Comparison of ENCODE assay signal across 33 mouse cellular contexts in the genomic region with DNA sequence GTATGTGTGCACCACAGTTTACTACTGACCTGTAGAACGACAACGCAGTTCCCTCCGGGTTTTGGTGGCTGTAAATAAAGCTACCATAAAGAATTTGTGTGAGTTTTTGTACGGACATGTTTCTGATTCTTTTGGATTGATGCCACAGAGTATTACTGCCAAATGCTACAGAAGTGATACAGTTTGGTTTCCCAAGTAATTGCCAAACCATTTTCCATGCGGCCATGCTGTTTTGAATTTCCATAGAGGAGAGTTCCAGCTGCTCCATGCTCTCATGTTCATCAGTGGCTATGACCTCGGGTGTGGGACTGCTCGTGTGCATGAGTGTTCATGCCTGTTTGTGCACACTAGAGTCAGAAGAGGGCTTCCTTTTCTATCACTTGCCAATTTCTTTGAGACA. TPM values are rescaled to one million over a fixed set of nuclear protein-coding genes. Genes with fewer than 3 reads are reported as not detected.
A peak's percentile ranks its signal among the peaks of the same experiment; 100 is the strongest.
DNase-seq lines count a peak whose midpoint lies in the region; ATAC-seq and TF ChIP-seq lines count a peak whose summit lies in the region.
"Had no signal": no experiment of that assay in that cellular context is flagged by ENCODE, and none has a peak within 500 bp of the region (broad histone marks: within the 10 kb centered on the region; RNA-seq: fewer than 3 reads in every experiment).

No protein-coding gene starts in this region.

- no peak overlapping the region for H3K9ac ChIP-seq in forebrain, embryonic 14.5 days (ENCODE audit: low read length)
- no peak overlapping the region for H3K9ac ChIP-seq in forebrain, embryonic 13.5 days
- no peak overlapping the region for H3K9ac ChIP-seq in lung, embryonic 14.5 days
- H3K9ac ChIP-seq in lung, postnatal 0 days (replicated peaks; ENCODE audit: low read depth), result no peak overlapping the region
- H3K9ac ChIP-seq in embryonic facial prominence, embryonic 14.5 days (ENCODE audit: low read depth, low read length), result no peak overlapping the region
- H3K9ac ChIP-seq: forebrain, embryonic 15.5 days; heart, embryonic 13.5 days; hindbrain, embryonic 12.5 days; hindbrain, embryonic 15.5 days had no signal

- no peak for ATAC-seq in forebrain, embryonic 14.5 days
- no peak for ATAC-seq in forebrain, embryonic 13.5 days
- no peak for ATAC-seq in lung, embryonic 14.5 days (ENCODE audit: insufficient read depth)
- ATAC-seq in lung, postnatal 0 days, result no peak
- ATAC-seq in embryonic facial prominence, embryonic 14.5 days (ENCODE audit: low read depth), result no peak
- ATAC-seq: activated CD4-positive, CD25-positive, alpha-beta regulatory T cell, adult 4 months; forebrain, embryonic 15.5 days; intestine, postnatal 0 days had no signal

- H3K4me2 ChIP-seq in forebrain, embryonic 14.5 days (ENCODE audit: low read length), result no peak overlapping the region
- no peak overlapping the region for H3K4me2 ChIP-seq in forebrain, embryonic 13.5 days
- no peak overlapping the region for H3K4me2 ChIP-seq in lung, embryonic 14.5 days
- H3K4me2 ChIP-seq in lung, postnatal 0 days (replicated peaks; ENCODE audit: low read depth, low read length), result no peak overlapping the region
- H3K4me2 ChIP-seq in embryonic facial prominence, embryonic 14.5 days (ENCODE audit: low read depth, low read length), result no peak overlapping the region
- H3K4me2 ChIP-seq: forebrain, embryonic 15.5 days; heart, embryonic 13.5 days; hindbrain, embryonic 12.5 days; hindbrain, embryonic 15.5 days had no signal

- H3K36me3 ChIP-seq in forebrain, embryonic 14.5 days (ENCODE audit: control insufficient read depth, insufficient read depth, low read length), result no peaks in the 10 kb centered on the region
- no peaks in the 10 kb centered on the region for H3K36me3 ChIP-seq in forebrain, embryonic 13.5 days (ENCODE audit: poor library complexity, severe bottlenecking)
- no peaks in the 10 kb centered on the region for H3K36me3 ChIP-seq in lung, embryonic 14.5 days (ENCODE audit: insufficient read depth)
- no peaks in the 10 kb centered on the region for H3K36me3 ChIP-seq in lung, postnatal 0 days (ENCODE audit: insufficient read depth, low read length)
- no peaks in the 10 kb centered on the region for H3K36me3 ChIP-seq in embryonic facial prominence, embryonic 14.5 days (ENCODE audit: control insufficient read depth, insufficient read depth, low read length)
- H3K36me3 ChIP-seq: forebrain, embryonic 10.5 days; forebrain, embryonic 15.5 days; G1E; heart, embryonic 10.5 days; heart, embryonic 13.5 days; hindbrain, embryonic 12.5 days; hindbrain, embryonic 15.5 days had no signal

- H3K4me3 ChIP-seq in forebrain, embryonic 14.5 days (ENCODE audit: low read depth, low read length), result no peak overlapping the region
- no peak overlapping the region for H3K4me3 ChIP-seq in forebrain, embryonic 13.5 days
- H3K4me3 ChIP-seq in lung, embryonic 14.5 days (ENCODE audit: low read depth, low read length), result no peak overlapping the region
- no peak overlapping the region for H3K4me3 ChIP-seq in lung, postnatal 0 days (ENCODE audit: low read depth, low read length)
- H3K4me3 ChIP-seq in embryonic facial prominence, embryonic 14.5 days (ENCODE audit: low read depth, low read length), result no peak overlapping the region
- H3K4me3 ChIP-seq: erythroblast, embryonic 14.5 days; forebrain, embryonic 10.5 days; forebrain, embryonic 15.5 days; gastrocnemius, adult 2 months; heart, adult 2 months; heart, embryonic 10.5 days; heart, embryonic 13.5 days; hindbrain, embryonic 12.5 days; hindbrain, embryonic 15.5 days had no signal

- no peak for TF ChIP-seq EP300 in lung, postnatal 0 days (IDR thresholded peaks at IDR 0.05)

- no peak overlapping the region for H3K27ac ChIP-seq in forebrain, embryonic 14.5 days (ENCODE audit: low read depth, low read length)
- H3K27ac ChIP-seq in forebrain, embryonic 13.5 days, result no peak overlapping the region
- no peak overlapping the region for H3K27ac ChIP-seq in lung, embryonic 14.5 days (ENCODE audit: low read depth)
- H3K27ac ChIP-seq in lung, postnatal 0 days (ENCODE audit: low read length), result no peak overlapping the region
- H3K27ac ChIP-seq in embryonic facial prominence, embryonic 14.5 days (replicated peaks; ENCODE audit: low read depth, low read length), result no peak overlapping the region
- H3K27ac ChIP-seq: forebrain, embryonic 10.5 days; forebrain, embryonic 15.5 days; gastrocnemius, adult 2 months; heart, adult 2 months; heart, embryonic 10.5 days; heart, embryonic 13.5 days; hindbrain, embryonic 12.5 days; hindbrain, embryonic 15.5 days had no signal

- no peaks in the 10 kb centered on the region for H3K9me3 ChIP-seq in forebrain, embryonic 14.5 days (replicated peaks; ENCODE audit: control insufficient read depth, low read length)
- no peaks in the 10 kb centered on the region for H3K9me3 ChIP-seq in forebrain, embryonic 13.5 days (replicated peaks)
- H3K9me3 ChIP-seq in lung, embryonic 14.5 days (ENCODE audit: low read depth, low read length), result no peaks in the 10 kb centered on the region
- H3K9me3 ChIP-seq in lung, postnatal 0 days (ENCODE audit: low read length), result no peaks in the 10 kb centered on the region
- no peaks in the 10 kb centered on the region for H3K9me3 ChIP-seq in embryonic facial prominence, embryonic 14.5 days (ENCODE audit: control insufficient read depth, low read length)
- H3K9me3 ChIP-seq: forebrain, embryonic 10.5 days; forebrain, embryonic 15.5 days; G1E; heart, embryonic 10.5 days; heart, embryonic 13.5 days; hindbrain, embryonic 12.5 days; hindbrain, embryonic 15.5 days had no signal

- TF ChIP-seq CTCF in lung, embryonic 14.5 days (IDR thresholded peaks at IDR 0.05; ENCODE audit: low read depth), result no peak
- no peak for TF ChIP-seq CTCF in lung, postnatal 0 days (IDR thresholded peaks at IDR 0.05)

- WGBS in forebrain, embryonic 14.5 days, result 83% methylated on average over 7 of the region's 7 CpGs
- 83% methylated on average over 7 of the region's 7 CpGs for WGBS in forebrain, embryonic 13.5 days
- WGBS in lung, embryonic 14.5 days, result 73% methylated on average over 7 of the region's 7 CpGs
- 72% methylated on average over 7 of the region's 7 CpGs for WGBS in lung, postnatal 0 days
- 55% methylated on average over 7 of the region's 7 CpGs for WGBS in embryonic facial prominence, embryonic 14.5 days

- peak; percentile 34 for DNase-seq in forebrain, embryonic 14.5 days (ENCODE audit: low spot score)
- DNase-seq in lung, embryonic 14.5 days, result peak; percentile 41
- DNase-seq in lung, postnatal 0 days (ENCODE audit: low spot score), result no peak
- peak; percentile 71 for DNase-seq in embryonic facial prominence, embryonic 14.5 days (ENCODE audit: low spot score)
- DNase-seq in gonadal fat pad, adult 2 months (ENCODE audit: low read depth), result peak; percentile 46
- no peak for DNase-seq in cerebellum, adult 18-20 months
- no peak for DNase-seq in cerebellum, adult 11 months
- DNase-seq: adrenal gland, postnatal 10 days; adrenal gland, postnatal 36 days; B cell, adult 2 months; cerebellum, adult 2 months; cerebellum, adult 9-11 months; cerebellum, postnatal 25 days; gastrocnemius, adult 2 months; gastrocnemius, postnatal 14 days; heart, adult 2 months; heart, postnatal 14 days; kidney, adult 2 months had no signal

- H3K4me1 ChIP-seq in forebrain, embryonic 14.5 days (ENCODE audit: control insufficient read depth, insufficient read depth, low read length), result no peaks in the 10 kb centered on the region
- H3K4me1 ChIP-seq in forebrain, embryonic 13.5 days, result no peaks in the 10 kb centered on the region
- H3K4me1 ChIP-seq in lung, embryonic 14.5 days (ENCODE audit: insufficient read depth), result no peaks in the 10 kb centered on the region
- H3K4me1 ChIP-seq in lung, postnatal 0 days (ENCODE audit: insufficient read depth, low read depth, low read length), result no peaks in the 10 kb centered on the region
- no peaks in the 10 kb centered on the region for H3K4me1 ChIP-seq in embryonic facial prominence, embryonic 14.5 days (ENCODE audit: control insufficient read depth, insufficient read depth, low read length)
- H3K4me1 ChIP-seq: forebrain, embryonic 10.5 days; forebrain, embryonic 15.5 days; heart, embryonic 10.5 days; hindbrain, embryonic 12.5 days; hindbrain, embryonic 15.5 days had no signal

- no peaks in the 10 kb centered on the region for H3K27me3 ChIP-seq in forebrain, embryonic 14.5 days (replicated peaks; ENCODE audit: control insufficient read depth, insufficient read depth, low read length)
- H3K27me3 ChIP-seq in forebrain, embryonic 13.5 days, result no peaks in the 10 kb centered on the region
- H3K27me3 ChIP-seq in lung, embryonic 14.5 days (ENCODE audit: insufficient read depth, low read length), result no peaks in the 10 kb centered on the region
- no peaks in the 10 kb centered on the region for H3K27me3 ChIP-seq in lung, postnatal 0 days (replicated peaks; ENCODE audit: insufficient read depth, low read length)
- H3K27me3 ChIP-seq in embryonic facial prominence, embryonic 14.5 days (replicated peaks; ENCODE audit: control insufficient read depth, insufficient read depth, low read length), result no peaks in the 10 kb centered on the region
- H3K27me3 ChIP-seq: CH12.LX; forebrain, embryonic 15.5 days; heart, embryonic 13.5 days; hindbrain, embryonic 12.5 days; hindbrain, embryonic 15.5 days had no signal

RNA-seq across cellular contexts. Expression of gene 1700011L22Rik, which starts 8.4 kb away (rescaled TPM):
- polyA plus RNA-seq in forebrain, embryonic 14.5 days (2014; fragmentation: Nextera tagmentation; extraction: Ambion mirVana), result not detected in 2 replicates
- not detected in 2 replicates for polyA plus RNA-seq in forebrain, embryonic 13.5 days (2015; fragmentation: Nextera tagmentation; extraction: Ambion mirVana)
- polyA plus RNA-seq in lung, embryonic 14.5 days (2014; fragmentation: Nextera tagmentation; extraction: Ambion mirVana), result not detected in 2 replicates
- polyA plus RNA-seq in lung, postnatal 0 days (2015; fragmentation: Nextera tagmentation; extraction: Ambion mirVana), result not detected in 2 replicates
- not detected in 2 replicates for polyA plus RNA-seq in embryonic facial prominence, embryonic 14.5 days (2014; fragmentation: Nextera tagmentation; extraction: Ambion mirVana)
- polyA plus RNA-seq in gonadal fat pad, adult 2 months (2012; rRNA removed), result 0.81 and 0.93 TPM in 2 replicates
- polyA plus RNA-seq: activated CD4-positive, CD25-positive, alpha-beta regulatory T cell, adult 4 months; cerebellum, adult 2 months; erythroblast, embryonic 14.5 days; forebrain, embryonic 10.5 days; forebrain, embryonic 15.5 days; G1E; heart, adult 2 months; heart, embryonic 10.5 days; heart, embryonic 13.5 days; heart, embryonic 16.5 days; hindbrain, embryonic 12.5 days; hindbrain, embryonic 15.5 days; intestine, embryonic 14.5 days; intestine, postnatal 0 days; kidney, adult 2 months; kidney, embryonic 14.5 days had no signal

RNA-seq across cellular contexts. Expression of gene Mmaa, which starts 54.7 kb away (rescaled TPM):
- 20.2 and 24.9 TPM in 2 replicates for polyA plus RNA-seq in forebrain, embryonic 14.5 days (2014; fragmentation: Nextera tagmentation; extraction: Ambion mirVana)
- polyA plus RNA-seq in forebrain, embryonic 13.5 days (2015; fragmentation: Nextera tagmentation; extraction: Ambion mirVana), result 20.4 and 23.0 TPM in 2 replicates
- polyA plus RNA-seq in lung, embryonic 14.5 days (2014; fragmentation: Nextera tagmentation; extraction: Ambion mirVana), result 9.5 and 9.9 TPM in 2 replicates
- 7.9 and 11.1 TPM in 2 replicates for polyA plus RNA-seq in lung, postnatal 0 days (2015; fragmentation: Nextera tagmentation; extraction: Ambion mirVana)
- polyA plus RNA-seq in embryonic facial prominence, embryonic 14.5 days (2014; fragmentation: Nextera tagmentation; extraction: Ambion mirVana), result 13.2 and 15.2 TPM in 2 replicates
- polyA plus RNA-seq in gonadal fat pad, adult 2 months (2012; rRNA removed), result 7.3 and 8.4 TPM in 2 replicates

Comparison
In these comparisons a context has a peak if more than half of its experiments do, and no peak if none do; other contexts are left out.
1. DNase-seq: peak in forebrain, embryonic 14.5 days (single experiment), lung, embryonic 14.5 days (single experiment), embryonic facial prominence, embryonic 14.5 days (single experiment) and gonadal fat pad, adult 2 months (single experiment); none in lung, postnatal 0 days (single experiment), cerebellum, adult 18-20 months (0 of 2) and cerebellum, adult 11 months (single experiment).